ENCODE assay signal across 27 mouse cellular contexts in genomic region chr6:34099725-34100124, GRCm38 (mm10).
"Had no signal": no experiment of that assay in that cellular context is flagged by ENCODE, and none has a peak within 500 bp of the region (broad histone marks: within the 10 kb centered on the region; RNA-seq: fewer than 3 reads in every experiment).

No protein-coding gene starts in this region.

- H3K9me3 ChIP-seq: hindbrain, embryonic 10.5 days; hindbrain, embryonic 12.5 days; intestine, embryonic 15.5 days; limb, embryonic 10.5 days; liver, embryonic 13.5 days; liver, embryonic 15.5 days had no signal

- H3K4me2 ChIP-seq: heart, embryonic 12.5 days; hindbrain, embryonic 12.5 days; hindbrain, embryonic 14.5 days; intestine, embryonic 15.5 days; limb, embryonic 12.5 days; liver, embryonic 11.5 days; liver, embryonic 13.5 days; liver, embryonic 15.5 days had no signal

- H3K4me3 ChIP-seq: gastrocnemius, adult 2 months; heart, adult 2 months; heart, embryonic 12.5 days; hindbrain, embryonic 10.5 days; hindbrain, embryonic 12.5 days; intestine, embryonic 15.5 days; layer of hippocampus, adult 2 months; left cerebral cortex, adult 2 months; limb, embryonic 10.5 days; limb, embryonic 12.5 days; liver, embryonic 13.5 days; liver, embryonic 15.5 days had no signal

- ATAC-seq: hindbrain, embryonic 16.5 days; inflammation-experienced regulatory T-cells, adult 6 months; intestine, embryonic 15.5 days; intestine, postnatal 0 days had no signal

- H3K4me1 ChIP-seq: heart, embryonic 12.5 days; hindbrain, embryonic 10.5 days; hindbrain, embryonic 12.5 days; intestine, embryonic 15.5 days; limb, embryonic 10.5 days; limb, embryonic 12.5 days; liver, embryonic 13.5 days; liver, embryonic 15.5 days had no signal

- DNase-seq: gastrocnemius, adult 2 months; gastrocnemius, postnatal 10 days; gastrocnemius, postnatal 25 days; heart, adult 2 months; heart, postnatal 10 days; heart, postnatal 4 days; kidney, adult 18-20 months; kidney, adult 8-10 months; kidney, postnatal 10 days; kidney, postnatal 25 days; kidney, postnatal 4 days; liver; liver, embryonic 13.5 days had no signal

- H3K36me3 ChIP-seq: heart, embryonic 12.5 days; hindbrain, embryonic 10.5 days; hindbrain, embryonic 12.5 days; intestine, embryonic 15.5 days; limb, embryonic 10.5 days; limb, embryonic 12.5 days; liver, embryonic 13.5 days; liver, embryonic 15.5 days had no signal

- H3K27ac ChIP-seq: gastrocnemius, adult 2 months; heart, adult 2 months; hindbrain, embryonic 10.5 days; hindbrain, embryonic 12.5 days; hindbrain, embryonic 14.5 days; intestine, embryonic 15.5 days; layer of hippocampus, adult 2 months; left cerebral cortex, adult 2 months; limb, embryonic 10.5 days; limb, embryonic 12.5 days; liver, embryonic 13.5 days; liver, embryonic 15.5 days had no signal

- H3K27me3 ChIP-seq: heart, embryonic 12.5 days; hindbrain, embryonic 12.5 days; intestine, embryonic 15.5 days; liver, embryonic 13.5 days; liver, embryonic 15.5 days had no signal

- H3K9ac ChIP-seq: heart, embryonic 12.5 days; hindbrain, embryonic 12.5 days; hindbrain, embryonic 14.5 days; intestine, embryonic 15.5 days; limb, embryonic 12.5 days; liver, embryonic 13.5 days; liver, embryonic 15.5 days had no signal
